ENCODE assay signal across 10 mouse cellular contexts in the genomic region with DNA sequence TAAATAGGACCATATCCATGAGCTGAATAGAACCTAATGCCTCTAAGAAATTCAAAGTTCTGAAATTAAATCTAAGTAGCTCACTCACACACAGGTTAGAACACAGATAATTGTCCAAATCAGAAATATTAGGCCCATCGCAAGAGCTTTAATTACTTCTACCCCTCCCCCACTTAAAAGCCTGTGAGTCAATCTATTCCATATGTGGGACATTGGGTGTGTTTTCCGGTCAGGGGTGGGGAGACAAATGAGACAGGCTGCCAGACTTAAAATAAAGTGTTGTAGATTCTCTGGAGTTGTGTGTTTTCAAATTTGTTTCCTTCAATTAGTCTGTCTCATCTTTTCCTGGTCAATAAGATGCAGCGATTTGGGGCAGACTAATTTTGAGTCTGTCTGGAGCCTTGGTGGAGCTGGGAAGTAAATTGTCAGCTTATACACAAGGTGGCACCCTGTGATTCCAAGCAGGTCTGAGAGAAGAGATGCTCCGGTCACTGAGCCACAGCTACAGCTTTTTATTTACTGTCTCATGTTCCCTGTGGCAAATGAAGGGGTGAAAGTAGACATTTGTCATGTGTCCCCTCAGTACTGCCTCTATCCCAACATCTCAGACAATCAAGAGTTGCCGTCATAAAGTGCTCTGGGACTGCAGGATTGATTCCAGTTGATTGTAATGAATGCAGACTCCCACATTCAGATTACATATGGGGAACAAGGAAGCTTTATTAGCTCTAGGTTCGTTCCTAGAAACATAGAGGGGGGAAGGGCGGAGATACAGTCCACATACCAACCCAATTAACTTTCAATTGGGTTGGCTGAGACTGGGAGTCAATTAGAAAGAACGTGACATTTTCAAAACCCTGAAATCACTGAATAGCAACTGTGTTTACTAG. TPM values are rescaled to one million over a fixed set of nuclear protein-coding genes. Genes with fewer than 3 reads are reported as not detected.
A peak's percentile ranks its signal among the peaks of the same experiment; 100 is the strongest.
DNase-seq lines count a peak whose midpoint lies in the region; ATAC-seq lines count a peak whose summit lies in the region.
"Had no signal": no experiment of that assay in that cellular context is flagged by ENCODE, and none has a peak within 500 bp of the region (broad histone marks: within the 10 kb centered on the region; RNA-seq: fewer than 3 reads in every experiment).

No protein-coding gene starts in this region.

- no peaks in the 10 kb centered on the region for H3K36me3 ChIP-seq in hindbrain, embryonic 14.5 days (replicated peaks; ENCODE audit: control insufficient read depth, insufficient read depth)
- no peaks in the 10 kb centered on the region for H3K36me3 ChIP-seq in hindbrain, embryonic 13.5 days
- H3K36me3 ChIP-seq in embryonic facial prominence, embryonic 14.5 days (ENCODE audit: control insufficient read depth, insufficient read depth, low read length) = no peaks in the 10 kb centered on the region
- H3K36me3 ChIP-seq: heart, embryonic 13.5 days had no signal

- ATAC-seq in hindbrain, embryonic 14.5 days (ENCODE audit: low FRiP score) = no peak
- no peak for ATAC-seq in hindbrain, embryonic 13.5 days (ENCODE audit: low FRiP score)
- ATAC-seq in embryonic facial prominence, embryonic 14.5 days (ENCODE audit: low read depth) = no peak

- no peak overlapping the region for H3K4me3 ChIP-seq in hindbrain, embryonic 14.5 days (replicated peaks; ENCODE audit: low read length)
- H3K4me3 ChIP-seq in hindbrain, embryonic 13.5 days = no peak overlapping the region; the same call in 1 of the 2 replicates
- no peak overlapping the region for H3K4me3 ChIP-seq in embryonic facial prominence, embryonic 14.5 days (ENCODE audit: low read depth, low read length)
- H3K4me3 ChIP-seq: heart, embryonic 13.5 days; myocyte had no signal

- H3K27me3 ChIP-seq in hindbrain, embryonic 14.5 days (ENCODE audit: control insufficient read depth, insufficient read depth, low read length) = no peaks in the 10 kb centered on the region
- no peaks in the 10 kb centered on the region for H3K27me3 ChIP-seq in hindbrain, embryonic 13.5 days
- no peaks in the 10 kb centered on the region for H3K27me3 ChIP-seq in embryonic facial prominence, embryonic 14.5 days (replicated peaks; ENCODE audit: control insufficient read depth, insufficient read depth, low read length)
- H3K27me3 ChIP-seq: heart, embryonic 13.5 days had no signal

- WGBS in hindbrain, embryonic 14.5 days = 48% methylated on average over 8 of the region's 8 CpGs
- 47% methylated on average over 8 of the region's 8 CpGs for WGBS in hindbrain, embryonic 13.5 days
- WGBS in embryonic facial prominence, embryonic 14.5 days = 20% methylated on average over 8 of the region's 8 CpGs

- peak; percentile 57 for DNase-seq in hindbrain, embryonic 14.5 days (ENCODE audit: low spot score)
- peak; percentile 26 to 28 for DNase-seq in right cerebral cortex, adult 2 months (ENCODE audit: low spot score in 2 of 2)
- no peak for DNase-seq in right cerebral cortex, postnatal 4 days
- DNase-seq in embryonic facial prominence, embryonic 14.5 days (ENCODE audit: low spot score) = peak; percentile 52
- DNase-seq in telencephalon, adult 2 months (ENCODE audit: low read depth, low spot score) = peak; percentile 26
- no peak for DNase-seq in heart, adult 8-10 months (ENCODE audit: low spot score)
- no peak for DNase-seq in ovary, adult 18-20 months (ENCODE audit: low spot score)

- H3K27ac ChIP-seq in hindbrain, embryonic 14.5 days = no peak overlapping the region
- no peak overlapping the region for H3K27ac ChIP-seq in hindbrain, embryonic 13.5 days
- no peak overlapping the region; the same call in 1 of the 2 replicates for H3K27ac ChIP-seq in embryonic facial prominence, embryonic 14.5 days (replicated peaks; ENCODE audit: low read depth, low read length)
- H3K27ac ChIP-seq: heart, embryonic 13.5 days had no signal

- no peaks in the 10 kb centered on the region for H3K9me3 ChIP-seq in hindbrain, embryonic 14.5 days (ENCODE audit: control insufficient read depth, low read length)
- H3K9me3 ChIP-seq in hindbrain, embryonic 13.5 days = no peaks in the 10 kb centered on the region
- no peaks in the 10 kb centered on the region for H3K9me3 ChIP-seq in embryonic facial prominence, embryonic 14.5 days (ENCODE audit: control insufficient read depth, low read length)
- H3K9me3 ChIP-seq: heart, embryonic 13.5 days had no signal

- H3K4me2 ChIP-seq in hindbrain, embryonic 14.5 days (replicated peaks) = no peak overlapping the region
- H3K4me2 ChIP-seq in hindbrain, embryonic 13.5 days = no peak overlapping the region
- H3K4me2 ChIP-seq in embryonic facial prominence, embryonic 14.5 days (ENCODE audit: low read depth, low read length) = no peak overlapping the region
- H3K4me2 ChIP-seq: heart, embryonic 13.5 days had no signal

- no peak overlapping the region for H3K9ac ChIP-seq in hindbrain, embryonic 14.5 days
- H3K9ac ChIP-seq in hindbrain, embryonic 13.5 days = no peak overlapping the region
- no peak overlapping the region for H3K9ac ChIP-seq in embryonic facial prominence, embryonic 14.5 days (ENCODE audit: low read depth, low read length)
- H3K9ac ChIP-seq: heart, embryonic 13.5 days had no signal

- no peaks in the 10 kb centered on the region for H3K4me1 ChIP-seq in hindbrain, embryonic 14.5 days (replicated peaks; ENCODE audit: control insufficient read depth, insufficient read depth, low read length)
- peaks cover 4% of the 10 kb centered on the region for H3K4me1 ChIP-seq in hindbrain, embryonic 13.5 days (replicated peaks)
- H3K4me1 ChIP-seq in embryonic facial prominence, embryonic 14.5 days (ENCODE audit: control insufficient read depth, insufficient read depth, low read length) = peaks cover 11% of the 10 kb centered on the region; the same call in 1 of the 2 replicates

RNA-seq across cellular contexts. Expression of a gene that starts 3.5 kb away (rescaled TPM):
- polyA plus RNA-seq in hindbrain, embryonic 14.5 days (2014; fragmentation: Nextera tagmentation; extraction: Ambion mirVana) = 16.7 and 17.5 TPM in 2 replicates
- polyA plus RNA-seq in hindbrain, embryonic 13.5 days (2015; fragmentation: Nextera tagmentation; extraction: Ambion mirVana) = 12.6 and 12.7 TPM in 2 replicates
- polyA plus RNA-seq in embryonic facial prominence, embryonic 14.5 days (2014; fragmentation: Nextera tagmentation; extraction: Ambion mirVana) = 8.3 and 9.7 TPM in 2 replicates
- total RNA-seq in heart, adult 8-10 months (2022) = 10 to 100 TPM; 16.7 to 20.3 (median 17.8) TPM

Comparison
In these comparisons a context has a peak if more than half of its experiments do, and no peak if none do; other contexts are left out.
1. DNase-seq: peak in hindbrain, embryonic 14.5 days (single experiment), right cerebral cortex, adult 2 months (2 of 2), embryonic facial prominence, embryonic 14.5 days (single experiment) and telencephalon, adult 2 months (single experiment); none in right cerebral cortex, postnatal 4 days (single experiment), heart, adult 8-10 months (single experiment) and ovary, adult 18-20 months (single experiment).